Mouse (Mus musculus) embryonic facial prominence, embryonic 11.5 days (tissue): ENCODE measurements around the gene Dtnb. TPM values are rescaled to one million over a fixed set of nuclear protein-coding genes. Genes with fewer than 3 reads are reported as not detected.

Experiments used
- ATAC-seq: fragments of 200-750 bp; cut with Nextera tagmentation; replicated peaks from 2 replicates; pipeline ENCODE4 v1.8.0; 2017; ENCODE audit warnings: low read depth; ENCODE audit not compliant: insufficient number of reproducible peaks, low FRiP score, low TSS enrichment
- DNase-seq: peaks from one replicate; pipeline ENCODE4 v3.0.0-alpha.2; 2015; ENCODE audit warnings: low spot score
- H3K27ac ChIP-seq: fragments of 300-500 bp; sonication (generic); replicated peaks from 2 replicates; pipeline ENCODE4 v1.5.1; 2014; ENCODE audit warnings: mild to moderate bottlenecking, low read depth, low read length, control low read depth
- H3K27me3 ChIP-seq: fragments of 300-500 bp; sonication (generic); 2 replicates; pipeline ENCODE4 v1.6.1; 2014; ENCODE audit warnings: mild to moderate bottlenecking, low read length, moderate library complexity, mixed read lengths; ENCODE audit not compliant: control insufficient read depth, insufficient read depth
- H3K36me3 ChIP-seq: fragments of 300-500 bp; sonication (generic); replicated peaks from 2 replicates; pipeline ENCODE4 v1.6.1; 2014; ENCODE audit warnings: low read depth, mild to moderate bottlenecking, low read length, moderate library complexity, mixed read lengths; ENCODE audit not compliant: control insufficient read depth, insufficient read depth
- H3K4me1 ChIP-seq: fragments of 300-500 bp; sonication (generic); 2 replicates; pipeline ENCODE4 v1.6.1; 2014; ENCODE audit warnings: low read length, mixed read lengths; ENCODE audit not compliant: control insufficient read depth, insufficient read depth
- H3K4me2 ChIP-seq: fragments of 300-500 bp; sonication (generic); 2 replicates; pipeline ENCODE4 v1.6.1; 2014; ENCODE audit warnings: low read depth, mild to moderate bottlenecking, control low read depth, low read length, moderate library complexity
- H3K4me3 ChIP-seq: fragments of 300-500 bp; sonication (generic); 2 replicates; pipeline ENCODE4 v1.5.1; 2014; ENCODE audit warnings: low read depth, low read length, control low read depth
- H3K9ac ChIP-seq: fragments of 300-500 bp; sonication (generic); replicated peaks from 2 replicates; pipeline ENCODE4 v1.6.1; 2014; ENCODE audit warnings: mild to moderate bottlenecking, control low read depth, low read length
- H3K9me3 ChIP-seq: fragments of 300-500 bp; sonication (generic); replicated peaks from 2 replicates; pipeline ENCODE4 v1.6.1; 2016; ENCODE audit warnings: mild to moderate bottlenecking, low read length, inconsistent platforms, mixed read lengths; ENCODE audit not compliant: control insufficient read depth
- WGBS: fragments of 180-500 bp; shearing (Covaris S2); extraction: QIAGEN DNeasy Blood & Tissue Kit; methylation state at CpG from one replicate; pipeline ENCODE4 v1.1.7; 2014; 5-methylcytosine and 5-hydroxymethylcytosine counted together
- polyA plus RNA-seq: library from polyadenylated mRNA; unstranded; fragments of >200 nt; fragmentation: Nextera tagmentation; extraction: Ambion mirVana; gene quantifications from 2 replicates; pipeline ENCODE4 v1.2.1, GENCODE M21; 2014

Dtnb gene
- polyA plus RNA-seq, 1 experiment from 2014 or later: 40.4 TPM

- no peaks in the 10 kb centered on the region for H3K4me1 ChIP-seq
- H3K4me3 ChIP-seq: no peak overlapping the region
- no peaks in the 10 kb centered on the region for H3K36me3 ChIP-seq
- ATAC-seq (no peak), DNase-seq (no peak)
- no peak overlapping the region for H3K27ac ChIP-seq
- WGBS: 83% methylated on average over 6 of the region's 6 CpGs
- H3K27me3 ChIP-seq: no peaks in the 10 kb centered on the region
- H3K9me3 ChIP-seq: no peaks in the 10 kb centered on the region
- H3K4me2 ChIP-seq: no peak overlapping the region
- H3K9ac ChIP-seq: no peak overlapping the region
These were observed 11.1 kb upstream of the Dtnb start for GRCm38 (mm10) chr12:3561032-3561431.

- DNase-seq: no peak
These were observed 9.4 kb upstream of the Dtnb start for GRCm38 (mm10) chr12:3562806-3563205.

GRCm38 (mm10) chr12:3563659-3564058 is 8.5 kb upstream of the Dtnb start:
- no peaks in the 10 kb centered on the region for H3K4me1 ChIP-seq
- ATAC-seq (no peak), DNase-seq (no peak)
- no peak overlapping the region for H3K9ac ChIP-seq
- no peak overlapping the region for H3K27ac ChIP-seq
- no peaks in the 10 kb centered on the region for H3K27me3 ChIP-seq
- H3K9me3 ChIP-seq: no peaks in the 10 kb centered on the region
- 83% methylated on average over 4 of the region's 4 CpGs for WGBS
- H3K4me2 ChIP-seq: no peak overlapping the region
- no peaks in the 10 kb centered on the region for H3K36me3 ChIP-seq
- H3K4me3 ChIP-seq: no peak overlapping the region

More at GRCm38 (mm10) chr12:3562806-3563205, 9.4 kb upstream of the Dtnb start:
- no peak overlapping the region for H3K27ac ChIP-seq
- H3K9ac ChIP-seq: no peak overlapping the region
- H3K36me3 ChIP-seq: no peaks in the 10 kb centered on the region
- no peaks in the 10 kb centered on the region for H3K27me3 ChIP-seq
- no peak overlapping the region for H3K4me3 ChIP-seq
- ATAC-seq: no peak
- H3K4me2 ChIP-seq: no peak overlapping the region
- 89% methylated on average over 10 of the region's 10 CpGs for WGBS
- H3K9me3 ChIP-seq: no peaks in the 10 kb centered on the region
- H3K4me1 ChIP-seq: no peaks in the 10 kb centered on the region

- Histone ChIP-seq H3K4me1 (no peaks in the 10 kb centered on the region), H3K4me2 (no peak overlapping the region), H3K27ac (no peak overlapping the region), H3K27me3 (no peaks in the 10 kb centered on the region), H3K9ac (no peak overlapping the region), H3K4me3 (no peak overlapping the region), H3K36me3 (no peaks in the 10 kb centered on the region), H3K9me3 (no peaks in the 10 kb centered on the region)
- WGBS: 71% methylated on average over 5 of the region's 5 CpGs
- DNase-seq (no peak), ATAC-seq (no peak)
These were observed 3.7 kb upstream of the Dtnb start for GRCm38 (mm10) chr12:3568461-3568991.

- Histone ChIP-seq H3K36me3 (no peaks in the 10 kb centered on the region), H3K4me3 (no peak overlapping the region), H3K9ac (no peak overlapping the region), H3K4me1 (no peaks in the 10 kb centered on the region), H3K9me3 (no peaks in the 10 kb centered on the region), H3K4me2 (no peak overlapping the region), H3K27ac (no peak overlapping the region), H3K27me3 (no peaks in the 10 kb centered on the region)
- DNase-seq: no peak
- WGBS: 87% methylated on average over 4 of the region's 4 CpGs
- no peak for ATAC-seq
These were observed 1.3 kb upstream of the Dtnb start for GRCm38 (mm10) chr12:3570711-3571400.

- peak overlapping the region; percentile 90 for H3K4me3 ChIP-seq
- ATAC-seq (peak; percentile 87), DNase-seq (peak; percentile 67)
- WGBS: under 1% methylated on average over 53 of the region's 53 CpGs
- H3K27ac ChIP-seq: peak overlapping the region; percentile 70
- peak overlapping the region; percentile 91 for H3K9ac ChIP-seq
- H3K27me3 ChIP-seq: no peaks in the 10 kb centered on the region
- H3K4me2 ChIP-seq: peak overlapping the region; percentile 79
- H3K9me3 ChIP-seq: no peaks in the 10 kb centered on the region
- no peaks in the 10 kb centered on the region for H3K36me3 ChIP-seq
- no peaks in the 10 kb centered on the region for H3K4me1 ChIP-seq
These were observed 608 bp downstream of the Dtnb start for GRCm38 (mm10) chr12:3572581-3573397.

- H3K9ac ChIP-seq: no peak overlapping the region
These were observed 1.2 kb downstream of the Dtnb start for GRCm38 (mm10) chr12:3573410-3573809.

GRCm38 (mm10) chr12:3574670-3575069 is 2.5 kb downstream of the Dtnb start:
- Histone ChIP-seq H3K4me3 (no peak overlapping the region), H3K4me2 (no peak overlapping the region), H3K36me3 (no peaks in the 10 kb centered on the region), H3K9ac (no peak overlapping the region), H3K27me3 (no peaks in the 10 kb centered on the region), H3K9me3 (no peaks in the 10 kb centered on the region), H3K27ac (no peak overlapping the region), H3K4me1 (no peaks in the 10 kb centered on the region)
- DNase-seq (no peak), ATAC-seq (no peak)
- 90% methylated on average over 4 of the region's 4 CpGs for WGBS

More at GRCm38 (mm10) chr12:3573410-3573809, 1.2 kb downstream of the Dtnb start:
- Histone ChIP-seq H3K27me3 (no peaks in the 10 kb centered on the region), H3K4me1 (no peaks in the 10 kb centered on the region), H3K36me3 (no peaks in the 10 kb centered on the region), H3K4me2 (peak overlapping the region; percentile 79), H3K27ac (no peak overlapping the region), H3K9me3 (no peaks in the 10 kb centered on the region), H3K4me3 (peak overlapping the region; percentile 90)
- 34% methylated on average over 6 of the region's 6 CpGs for WGBS
- DNase-seq: no peak
- no peak for ATAC-seq
